Mouse (Mus musculus): ENCODE results near the gene Reep1.

DNA sequence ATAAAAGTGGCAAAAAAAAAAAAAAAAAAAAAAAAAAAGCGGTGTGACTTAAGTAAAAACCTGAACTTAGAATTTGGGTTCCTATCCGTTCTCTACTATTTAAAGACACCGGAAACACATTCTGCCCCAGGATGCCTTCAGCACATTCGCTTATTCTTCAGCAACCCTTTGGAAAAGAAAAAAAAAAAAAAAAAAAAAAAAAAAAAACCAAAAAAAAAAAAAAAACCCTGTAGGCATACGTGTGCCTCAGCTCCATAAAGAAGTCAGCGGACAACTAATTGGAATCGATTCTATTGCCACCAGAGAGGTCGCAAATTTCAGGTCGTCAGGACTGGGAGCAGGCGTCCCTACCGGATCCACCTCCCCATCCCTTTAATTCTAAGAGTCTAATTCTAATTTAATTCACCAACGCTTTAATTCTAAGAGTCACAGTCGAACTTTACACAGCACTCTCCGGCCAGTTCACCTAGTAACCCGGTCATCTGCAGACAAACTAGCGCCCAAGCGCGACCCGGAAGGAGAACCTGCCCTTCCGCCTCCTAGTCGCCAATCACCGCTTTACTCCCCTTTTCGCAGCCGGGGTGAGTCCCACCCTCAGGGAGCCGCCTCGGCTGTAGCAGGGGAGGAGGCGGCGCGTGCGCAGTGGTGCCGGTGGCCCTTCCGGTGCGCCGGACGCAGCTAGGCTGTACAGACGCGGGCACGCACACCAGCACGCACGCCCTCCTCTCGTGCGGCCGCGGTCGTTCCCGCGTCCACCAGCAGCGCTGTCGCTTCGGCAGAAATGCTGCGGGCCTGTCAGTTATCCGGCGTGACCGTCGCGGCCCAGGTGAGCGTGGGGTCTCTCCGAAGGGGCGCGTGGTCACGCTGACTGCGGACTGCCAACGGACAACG is 123.6 kb downstream of the Reep1 start, which contains the start of gene Immt:
- peak; percentile 37 for TF ChIP-seq CTCF (IDR thresholded peaks at IDR 0.05)
- TF ChIP-seq EP300 (IDR thresholded peaks at IDR 0.05) = no peak

Measured in lung, postnatal 0 days (tissue).